Mouse (Mus musculus) adrenal gland, adult 10 weeks (tissue): ENCODE data around the gene Hmcn2. TPM values are rescaled to one million over a fixed set of nuclear protein-coding genes. Genes with fewer than 3 reads are reported as not detected.

Source experiments
- polyA plus RNA-seq: library from polyadenylated mRNA; stranded (reverse); fragments of 350-450 nt; fragmentation: Illumina TruSeq; extraction: RNeasy Lipid Tissue Mini Kit (QIAGEN cat#74804); gene quantifications from one replicate; pipeline ENCODE4 v1.2.3, GENCODE M21; 2014; ENCODE audit warnings: low read depth, low replicate concordance

The Hmcn2 gene
- polyA plus RNA-seq, result not detected

DNA sequence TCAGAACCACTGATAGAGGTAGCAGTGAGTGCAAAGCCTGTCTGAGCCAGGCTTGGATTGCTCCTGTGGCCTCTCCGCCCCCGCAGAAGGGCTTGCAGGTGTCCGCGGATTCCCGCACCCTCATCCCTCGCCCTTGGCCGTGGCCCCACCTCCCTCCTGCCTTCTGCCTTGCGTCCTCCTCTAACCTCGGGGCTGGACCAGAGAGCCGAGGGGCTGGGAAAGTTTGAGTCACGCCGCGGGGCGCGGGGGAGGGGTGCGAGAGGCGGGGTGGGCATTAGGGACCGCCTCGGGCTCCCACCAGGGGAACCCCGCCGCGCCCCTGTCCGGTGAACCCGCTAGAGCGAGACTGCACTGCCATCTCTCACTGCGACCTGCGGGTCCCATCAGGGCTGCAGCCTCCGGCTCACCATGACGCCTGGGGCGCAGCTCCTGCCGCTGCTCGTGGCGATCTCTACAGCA lies at the start of gene Hmcn2:
Hmcn2 (plus strand) TSS at position 409 of the 459 bp plus-strand sequence.

DNA sequence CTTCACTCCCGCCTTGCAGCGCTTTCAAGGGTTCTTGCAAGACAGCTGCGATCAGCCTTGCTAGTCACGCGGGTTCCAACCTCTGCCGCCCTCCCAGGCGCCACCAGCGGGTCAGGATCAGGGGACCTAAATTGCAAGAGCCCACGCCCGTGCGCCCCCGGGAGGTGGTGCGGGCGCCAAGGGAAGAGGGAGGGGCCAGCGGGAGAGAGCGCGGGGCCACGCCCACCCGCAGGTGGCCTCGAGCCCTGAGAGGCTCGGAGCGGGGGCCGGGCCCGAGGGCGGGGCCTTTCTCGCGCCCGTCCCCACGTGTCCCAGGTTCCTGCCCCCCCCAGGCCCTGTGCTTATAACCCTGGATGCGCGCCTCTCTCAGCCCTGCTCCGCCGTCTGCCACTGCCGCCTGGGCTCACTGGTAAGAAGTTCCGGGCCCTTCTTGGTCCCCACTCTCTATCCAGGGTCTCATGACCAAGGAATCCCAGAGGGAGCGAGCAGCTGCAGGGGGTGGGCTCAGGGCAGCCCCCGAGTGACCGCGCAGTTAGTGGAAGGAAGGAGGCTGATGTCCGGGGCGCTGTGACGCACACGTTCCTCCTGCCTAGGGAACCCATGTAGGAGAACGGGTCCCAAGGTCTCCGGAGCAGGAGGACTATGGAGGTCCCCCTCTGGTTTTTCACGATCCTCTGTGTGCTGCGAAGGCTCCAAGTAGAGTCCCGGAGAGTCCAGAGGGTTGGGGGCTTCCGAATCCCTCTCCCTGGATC lies 155.9 kb downstream of the Hmcn2 start, which contains the start of gene Ass1:
Ass1 (plus strand) TSS at position 277 of the 752 bp plus-strand sequence.

Other genes starting within 250 kb of the Hmcn2 start
- gene Fnbp1, start 172.4 kb upstream of the Hmcn2 start, polyA plus RNA-seq, result 45.0 TPM
- gene Gpr107, start 162.1 kb upstream of the Hmcn2 start, polyA plus RNA-seq, result 49.4 TPM
- 0.82 TPM for gene Ncs1, start 68.6 kb upstream of the Hmcn2 start, polyA plus RNA-seq
- 2.6 TPM for gene Ass1, start 155.8 kb downstream of the Hmcn2 start, polyA plus RNA-seq